Mouse (Mus musculus): ENCODE data around the gene Shmt1.

DNA sequence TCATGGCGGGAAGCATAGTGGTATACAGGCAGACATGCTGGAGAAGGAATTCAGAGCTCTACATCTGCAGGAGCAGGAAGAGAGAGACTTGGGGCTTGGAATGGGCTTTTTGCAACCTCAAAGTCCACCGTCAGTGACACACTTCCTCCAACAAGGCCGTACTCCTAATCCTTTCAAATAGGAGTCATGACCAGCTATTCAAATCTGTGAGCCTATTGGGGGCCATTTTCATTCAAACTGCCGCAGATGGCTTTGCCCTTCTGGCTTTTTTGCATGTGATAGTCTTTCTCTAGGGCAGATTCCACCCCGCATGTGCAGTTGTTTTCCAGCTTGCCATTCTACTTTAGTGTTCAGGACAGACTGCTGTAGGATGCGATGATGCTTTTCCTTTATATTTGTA is 25.4 kb upstream of the Shmt1 start:
- TF ChIP-seq POLR2A (IDR thresholded peaks at IDR 0.05; ENCODE audit: extremely low read depth, insufficient read depth, low read length), result no peak
- TF ChIP-seq CTCF (IDR thresholded peaks at IDR 0.05; ENCODE audit: extremely low read depth, insufficient read depth, low read length), result no peak
